Mouse (Mus musculus) heart, postnatal 0 days (tissue): Measurements from ENCODE around the gene Gm20695.

ENCODE experiments used
- CTCF ChIP-seq: IDR thresholded peaks from 2 replicates; pipeline ENCODE4 v1.5.1; 2016; ENCODE audit warnings: antibody characterized with exemption, control low read depth, low read depth
- EP300 ChIP-seq: IDR thresholded peaks from 2 replicates; pipeline ENCODE4 v1.6.1; 2016; ENCODE audit warnings: antibody characterized with exemption, low read depth

DNA sequence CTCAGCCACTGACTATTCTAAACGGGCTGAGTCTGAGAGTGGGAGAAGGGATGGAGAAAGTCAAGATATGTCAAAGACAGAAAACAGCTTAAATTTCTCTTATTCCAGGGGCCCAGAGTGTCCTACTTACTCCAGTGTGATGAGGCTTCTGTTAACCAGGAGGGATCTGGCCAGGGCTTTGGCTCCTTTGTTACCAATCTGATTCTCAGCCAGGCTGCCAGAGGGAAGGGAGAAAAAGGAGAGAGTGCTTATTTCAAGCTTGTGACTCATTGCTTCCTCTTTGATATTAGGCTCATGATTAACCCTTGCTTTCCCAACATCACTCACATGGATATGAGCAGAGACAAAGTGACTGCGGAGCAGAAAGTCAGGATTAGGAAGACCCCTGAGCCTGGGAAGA, 74.8 kb downstream of the Gm20695 start:
- TF ChIP-seq CTCF (no peak), EP300 (no peak)
